Mouse (Mus musculus) MEL (cell line): Measurements from ENCODE around the gene Col12a1. TPM values are rescaled to one million over a fixed set of nuclear protein-coding genes. Genes with fewer than 3 reads are reported as not detected.

Experiments used
- DNase-seq: peaks from one replicate; pipeline ENCODE4 v3.0.0; 2011; ENCODE audit warnings: low read depth, low spot score
- H3K27ac ChIP-seq: 2 replicates; pipeline ENCODE4 v1.5.1; 2012; ENCODE audit warnings: low read depth, mild to moderate bottlenecking, control low read depth, low read length, moderate library complexity; ENCODE audit not compliant: control insufficient read depth
- H3K27me3 ChIP-seq, 2 experiments: fragments of 150-350 bp in 1 of 2; sonication (generic) in 1 of 2; 2 replicates each; pipeline ENCODE4 v1.6.1; 2012; ENCODE audit warnings: low read length in 2 of 2, mild to moderate bottlenecking in 2 of 2, improper control_type of control experiment in 1 of 2, moderate library complexity in 1 of 2; ENCODE audit not compliant: insufficient read depth in 2 of 2, control insufficient read depth in 1 of 2
- H3K36me3 ChIP-seq, 2 experiments: 2 replicates each; pipeline ENCODE4 v1.6.1; 2012 to 2014; ENCODE audit warnings: low read length in 2 of 2, improper control_type of control experiment in 1 of 2, inconsistent platforms in 1 of 2, mild to moderate bottlenecking in 1 of 2; ENCODE audit not compliant: insufficient read depth in 2 of 2, control insufficient read depth in 1 of 2
- H3K4me1 ChIP-seq, 2 experiments: fragments of 150-350 bp in 1 of 2; sonication (generic) in 1 of 2; 2 replicates each; pipeline ENCODE4 v1.6.1; 2012; ENCODE audit warnings: low read length in 2 of 2, improper control_type of control experiment in 1 of 2, mild to moderate bottlenecking in 1 of 2; ENCODE audit not compliant: insufficient read depth in 2 of 2, control insufficient read depth in 1 of 2
- H3K4me3 ChIP-seq, 2 experiments: fragments of 150-350 bp in 1 of 2; sonication (generic) in 1 of 2; 2 replicates each; pipeline ENCODE4 v1.5.1; 2012; ENCODE audit warnings: low read depth in 2 of 2, low read length in 2 of 2, mild to moderate bottlenecking in 2 of 2, moderate library complexity in 2 of 2, control low read depth in 1 of 2, improper control_type of control experiment in 1 of 2; ENCODE audit not compliant: control insufficient read depth in 1 of 2, insufficient read depth in 1 of 2
- H3K79me2 ChIP-seq: 2 replicates; pipeline ENCODE4 v1.6.1; 2012; ENCODE audit warnings: mild to moderate bottlenecking, low read length, moderate library complexity; ENCODE audit not compliant: control insufficient read depth, poor library complexity, insufficient read depth
- H3K9ac ChIP-seq: 2 replicates; pipeline ENCODE4 v1.6.1; 2012; ENCODE audit warnings: low read depth, mild to moderate bottlenecking, control low read depth, low read length, moderate library complexity; ENCODE audit not compliant: control insufficient read depth, poor library complexity, severe bottlenecking
- H3K9me3 ChIP-seq: fragments of 150-350 bp; sonication (generic); replicated peaks from 2 replicates; pipeline ENCODE4 v1.6.1; 2012; ENCODE audit warnings: mild to moderate bottlenecking, low read length, improper control_type of control experiment, moderate library complexity; ENCODE audit not compliant: insufficient read depth
- CHD1 ChIP-seq: IDR thresholded peaks from 2 replicates; pipeline ENCODE4 v1.6.1; 2012; ENCODE audit warnings: low read depth, mild to moderate bottlenecking, inconsistent platforms, low read length, improper control_type of control experiment
- CTCF ChIP-seq, 3 experiments: IDR thresholded peaks in 2 of 3; conservative IDR thresholded peaks in 1 of 3; 2 replicates each; pipeline ENCODE4 v1.5.1; 2011 to 2012; ENCODE audit warnings: low read length in 3 of 3, low read depth in 2 of 3, mild to moderate bottlenecking in 2 of 3, improper control_type of control experiment in 1 of 3, inconsistent platforms in 1 of 3, mixed read lengths in 1 of 3, moderate library complexity in 1 of 3; ENCODE audit not compliant: control insufficient read depth in 1 of 3, insufficient read depth in 1 of 3, poor library complexity in 1 of 3, severe bottlenecking in 1 of 3
- ELF1 ChIP-seq: IDR thresholded peaks from 2 replicates; pipeline ENCODE4 v1.6.1; 2014; ENCODE audit warnings: low read depth, mild to moderate bottlenecking, inconsistent platforms, low read length, improper control_type of control experiment, moderate library complexity
- EP300 ChIP-seq, 2 experiments: IDR thresholded peaks; 2 replicates each; pipeline ENCODE4 v1.6.1; 2011; ENCODE audit warnings: improper control_type of control experiment in 2 of 2, low read length in 2 of 2, low read depth in 1 of 2, mild to moderate bottlenecking in 1 of 2
- GATA1 ChIP-seq: IDR thresholded peaks from 2 replicates; pipeline ENCODE4 v1.6.1; 2011; ENCODE audit warnings: low read depth, low read length, improper control_type of control experiment
- JUND ChIP-seq: IDR thresholded peaks from 2 replicates; pipeline ENCODE4 v1.6.1; 2011; ENCODE audit warnings: low read depth, mild to moderate bottlenecking, improper control_type of control experiment, low read length
- KAT2A ChIP-seq: conservative IDR thresholded peaks from 2 replicates; pipeline ENCODE4 v1.6.1; 2012; ENCODE audit warnings: low read depth, low read length, improper control_type of control experiment, inconsistent platforms
- MAFK ChIP-seq: IDR thresholded peaks from 2 replicates; pipeline ENCODE4 v1.6.1; 2011; ENCODE audit warnings: low read depth, mild to moderate bottlenecking, low read length, improper control_type of control experiment, borderline replicate concordance
- MAX ChIP-seq: IDR thresholded peaks from 2 replicates; pipeline ENCODE4 v1.6.1; 2011; ENCODE audit warnings: low read length, improper control_type of control experiment
- MAZ ChIP-seq: IDR thresholded peaks from 2 replicates; pipeline ENCODE4 v1.6.1; 2012; ENCODE audit warnings: low read depth, mild to moderate bottlenecking, inconsistent platforms, low read length, improper control_type of control experiment
- MYC ChIP-seq: IDR thresholded peaks from 2 replicates; pipeline ENCODE4 v1.6.1; 2011; ENCODE audit warnings: low read depth, mild to moderate bottlenecking, low read length, improper control_type of control experiment, moderate library complexity
- NELFE ChIP-seq: IDR thresholded peaks from 2 replicates; pipeline ENCODE4 v1.6.1; 2011; ENCODE audit warnings: low read depth, low read length, improper control_type of control experiment
- RCOR1 ChIP-seq: IDR thresholded peaks from 2 replicates; pipeline ENCODE4 v1.6.1; 2012; ENCODE audit warnings: low read depth, mild to moderate bottlenecking, inconsistent platforms, low read length, improper control_type of control experiment
- SIN3A ChIP-seq: IDR thresholded peaks from 2 replicates; pipeline ENCODE4 v1.6.1; 2012; ENCODE audit warnings: low read length, improper control_type of control experiment, inconsistent platforms
- SMC3 ChIP-seq: IDR thresholded peaks from 2 replicates; pipeline ENCODE4 v1.6.1; 2011; ENCODE audit warnings: low read depth, low read length, improper control_type of control experiment
- TBP ChIP-seq: IDR thresholded peaks from 2 replicates; pipeline ENCODE4 v1.8.0; 2011; ENCODE audit warnings: low read depth, low read length, improper control_type of control experiment
- UBTF ChIP-seq: IDR thresholded peaks from 2 replicates; pipeline ENCODE4 v1.6.1; 2012; ENCODE audit warnings: low read depth, mild to moderate bottlenecking, inconsistent platforms, low read length, improper control_type of control experiment, moderate library complexity, borderline replicate concordance; ENCODE audit not compliant: insufficient read depth
- USF2 ChIP-seq, 2 experiments: IDR thresholded peaks; 2 replicates each; pipeline ENCODE4 v1.6.1; 2011 to 2012; ENCODE audit warnings: improper control_type of control experiment in 2 of 2, low read length in 2 of 2, borderline replicate concordance in 1 of 2, inconsistent platforms in 1 of 2, low read depth in 1 of 2, mild to moderate bottlenecking in 1 of 2; ENCODE audit not compliant: insufficient read depth in 1 of 2
- ZC3H11A ChIP-seq: IDR thresholded peaks from 2 replicates; pipeline ENCODE4 v1.6.1; 2012; ENCODE audit warnings: low read depth, mild to moderate bottlenecking, inconsistent platforms, low read length, improper control_type of control experiment
- ZKSCAN1 ChIP-seq: IDR thresholded peaks from 2 replicates; pipeline ENCODE4 v1.6.1; 2012; ENCODE audit warnings: low read depth, mild to moderate bottlenecking, inconsistent platforms, low read length, improper control_type of control experiment, moderate library complexity
- ZMIZ1 ChIP-seq: IDR thresholded peaks from 2 replicates; pipeline ENCODE4 v1.6.1; 2012; ENCODE audit warnings: low read depth, mild to moderate bottlenecking, inconsistent platforms, low read length, improper control_type of control experiment, moderate library complexity
- polyA plus RNA-seq, 2 experiments: library from polyadenylated mRNA; stranded (reverse) in 1 of 2; unstranded in 1 of 2; fragments of >175 nt in 1 of 2; fragments of >200 nt in 1 of 2; gene quantifications; 2 replicates each; pipeline versions ENCODE4 v1.2.1 to v1.2.4; 2012; ENCODE audit warnings: low replicate concordance in 2 of 2, low read depth in 1 of 2; ENCODE audit not compliant: insufficient read length in 2 of 2, insufficient read depth in 1 of 2, missing spikeins in 1 of 2
- total RNA-seq: library from RNA; depleted of rRNA; stranded (reverse); fragments of 300-350 nt; gene quantifications from 2 replicates; pipeline ENCODE4 v1.2.3, GENCODE M21; 2012

Col12a1 gene
- total and polyA plus RNA-seq, 3 experiments, result 0.13 TPM; not detected in 2

DNA sequence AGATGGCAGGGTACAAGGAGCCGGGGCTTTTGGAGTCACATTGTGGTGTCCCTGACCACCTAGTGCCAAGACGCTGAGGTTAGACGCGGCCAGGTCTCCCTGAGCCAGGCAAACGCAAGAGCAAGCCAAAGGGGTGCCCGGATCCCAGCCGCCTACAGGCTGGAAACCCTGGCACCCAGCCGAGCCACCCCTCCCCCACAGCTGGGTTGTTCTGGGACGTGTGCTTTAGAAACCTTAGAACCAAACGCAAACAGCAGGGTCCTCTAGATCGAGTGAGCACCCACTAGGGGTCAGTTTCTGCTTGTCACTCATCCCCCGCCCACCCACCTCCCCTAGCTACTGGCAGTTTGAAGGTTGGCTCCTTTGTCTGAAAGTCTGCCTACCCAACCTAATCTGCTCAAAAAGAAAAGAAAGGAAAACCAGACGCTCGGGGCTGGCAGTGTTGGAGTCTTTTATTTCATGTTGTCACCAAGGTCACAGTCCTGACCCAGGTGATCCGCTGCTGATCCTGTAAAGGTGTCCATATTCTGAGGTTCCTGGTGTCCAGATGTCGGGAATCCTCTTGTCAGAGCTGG, 4.1 kb downstream of the Col12a1 start:
- Histone ChIP-seq H3K9ac (no peak overlapping the region), H3K79me2 (no peaks in the 10 kb centered on the region), H3K27me3 (no peaks in the 10 kb centered on the region; a peak in 1 of 4 replicates), H3K4me3 (no peak overlapping the region), H3K4me1 (no peaks in the 10 kb centered on the region), H3K27ac (no peak overlapping the region), H3K36me3 (no peaks in the 10 kb centered on the region), H3K9me3 (no peaks in the 10 kb centered on the region)
- TF ChIP-seq ZKSCAN1 (no peak), MAX (no peak), RCOR1 (no peak), USF2 (IDR thresholded peaks at IDR 0.05; ENCODE audit: borderline replicate concordance in 1 of 2, insufficient read depth in 1 of 2, low read depth in 1 of 2, low read length in 2 of 2) (no peak), MAFK (no peak), SIN3A (no peak), UBTF (no peak), ELF1 (no peak), GATA1 (no peak), EP300 (IDR thresholded peaks at IDR 0.05; ENCODE audit: low read depth in 1 of 2, low read length in 2 of 2) (no peak), JUND (no peak), NELFE (no peak), CTCF (IDR thresholded peaks at IDR 0.05 in 2 of 3, conservative IDR thresholded peaks at IDR 0.05 in 1 of 3; ENCODE audit: control insufficient read depth in 1 of 3, insufficient read depth in 1 of 3, low read depth in 2 of 3, low read length in 3 of 3, poor library complexity in 1 of 3, severe bottlenecking in 1 of 3) (no peak), ZMIZ1 (no peak)
- no peak for DNase-seq

GRCm38 (mm10) chr9:79689771-79690535, 28.7 kb downstream of the Col12a1 start:
- Histone ChIP-seq H3K9ac (no peak overlapping the region), H3K27ac (no peak overlapping the region), H3K4me1 (no peaks in the 10 kb centered on the region), H3K36me3 (no peaks in the 10 kb centered on the region), H3K79me2 (no peaks in the 10 kb centered on the region), H3K4me3 (no peak overlapping the region), H3K27me3 (no peaks in the 10 kb centered on the region), H3K9me3 (no peaks in the 10 kb centered on the region)
- no peak for DNase-seq
- TF ChIP-seq MAFK (no peak), UBTF (no peak), ZKSCAN1 (no peak), USF2 (IDR thresholded peaks at IDR 0.05; ENCODE audit: borderline replicate concordance in 1 of 2, insufficient read depth in 1 of 2, low read depth in 1 of 2, low read length in 2 of 2) (no peak), KAT2A (no peak), ELF1 (no peak), GATA1 (no peak), EP300 (IDR thresholded peaks at IDR 0.05; ENCODE audit: low read depth in 1 of 2, low read length in 2 of 2) (no peak), MAZ (no peak), NELFE (no peak), MYC (no peak), CHD1 (no peak), TBP (no peak), CTCF (IDR thresholded peaks at IDR 0.05 in 2 of 3, conservative IDR thresholded peaks at IDR 0.05 in 1 of 3; ENCODE audit: control insufficient read depth in 1 of 3, insufficient read depth in 1 of 3, low read depth in 2 of 3, low read length in 3 of 3, poor library complexity in 1 of 3, severe bottlenecking in 1 of 3) (no peak), SMC3 (no peak), ZC3H11A (no peak)
- TF ChIP-seq, all 39 proteins: peak for 0
